Mouse (Mus musculus) testis, postnatal 10 days (tissue): ENCODE results near the gene Rnf34.
A peak's percentile ranks its signal among the peaks of the same experiment; 100 is the strongest.

Experiments used
- DNase-seq: peaks from one replicate; pipeline ENCODE4 v3.0.0; 2021; ENCODE audit warnings: low spot score

Rnf34 gene

DNA sequence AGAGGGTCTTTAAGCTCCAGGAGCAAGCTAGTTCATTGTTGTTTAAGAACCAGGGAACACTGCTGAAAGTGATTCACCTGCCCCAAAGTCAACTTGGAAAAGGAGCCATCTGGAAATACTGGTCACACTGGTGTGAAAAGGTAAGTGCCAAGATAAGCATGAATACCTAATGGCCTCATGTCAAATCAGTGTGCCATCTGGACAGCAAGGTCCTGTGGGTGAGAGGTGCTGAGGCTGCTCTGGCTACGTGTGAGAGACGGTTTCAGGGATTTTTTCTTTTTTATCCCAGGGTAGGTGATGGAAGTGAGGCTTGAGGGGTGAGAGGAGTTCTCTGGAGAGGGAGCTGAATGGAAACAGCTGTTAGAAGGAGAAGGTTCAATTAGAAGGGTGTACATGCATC lies 23.7 kb downstream of the Rnf34 start:
- DNase-seq = peak; percentile 23

DNA sequence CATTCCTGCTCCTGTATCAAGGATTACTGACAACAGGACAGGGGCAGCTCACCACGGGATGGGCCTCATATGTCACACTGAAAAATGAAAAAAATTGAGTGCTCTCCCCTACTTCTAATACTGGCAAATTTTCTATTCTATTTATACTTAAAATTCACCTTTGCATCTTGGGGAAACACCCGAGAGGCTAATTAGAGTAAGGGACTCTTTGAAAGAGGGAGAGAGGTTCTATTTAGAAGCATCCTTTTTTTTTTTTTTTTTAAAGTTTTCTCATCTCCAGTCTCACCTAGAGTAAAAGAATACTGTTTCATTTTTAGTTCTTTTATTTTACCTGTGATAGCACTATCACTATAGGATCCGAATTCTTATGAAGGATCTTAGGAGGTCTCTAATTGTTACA lies 24.5 kb downstream of the Rnf34 start:
- DNase-seq = peak; percentile 12

DNA sequence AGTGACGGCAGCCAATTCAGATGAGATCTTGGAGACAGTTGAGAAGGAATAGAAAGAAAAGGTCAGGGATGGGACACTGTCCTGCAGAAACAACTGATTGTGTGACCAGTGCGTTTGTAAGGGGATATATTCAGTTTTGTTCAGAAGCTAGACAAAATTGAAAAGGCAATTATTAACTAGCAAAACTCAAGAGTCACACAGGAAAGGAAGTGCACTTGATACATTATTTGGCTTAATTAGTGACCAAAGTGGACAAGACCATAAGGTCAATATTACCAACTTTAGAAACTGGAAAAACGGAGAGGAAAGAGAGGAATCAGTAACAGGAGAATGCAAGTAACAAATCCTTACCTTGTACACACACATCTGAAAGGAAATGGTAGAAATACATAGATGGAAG lies 26.8 kb downstream of the Rnf34 start:
- peak; percentile 10 for DNase-seq

DNA sequence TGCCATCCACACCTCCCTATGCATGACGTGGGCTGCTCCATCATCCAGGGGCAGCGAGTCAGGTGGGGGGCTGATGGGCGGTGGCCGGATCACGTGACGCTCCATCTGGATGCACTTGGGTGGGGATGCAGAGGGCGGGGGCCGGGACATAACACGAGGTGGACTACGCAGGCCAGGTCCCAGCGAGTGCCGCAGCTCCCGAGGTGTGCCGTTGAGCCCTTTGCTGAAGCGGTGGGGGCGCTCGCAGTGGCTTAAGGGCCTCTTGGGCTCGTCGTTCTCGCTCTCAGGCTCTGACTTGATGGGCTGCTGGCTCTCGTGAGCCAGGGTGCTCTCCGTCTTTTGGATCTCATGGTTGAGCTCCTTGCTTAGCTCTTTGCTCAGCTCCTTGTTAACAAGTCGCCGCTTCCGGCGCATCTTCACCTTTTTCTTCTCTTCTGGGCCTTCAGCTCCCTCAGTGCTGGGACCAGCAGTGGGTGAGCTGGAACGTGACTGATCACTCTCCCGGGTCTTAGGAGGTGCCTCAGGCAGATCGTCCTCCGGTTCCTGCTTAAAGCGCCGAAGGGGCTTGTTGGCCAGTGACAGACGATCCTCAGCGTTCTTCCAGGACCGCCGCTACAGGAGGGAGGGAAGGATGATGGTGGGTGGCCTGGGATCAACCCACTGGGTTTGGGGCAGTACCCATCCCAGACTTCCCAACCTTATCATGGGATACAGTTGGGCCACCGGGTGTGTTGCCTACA lies 30.6 kb downstream of the Rnf34 start:
- DNase-seq = peak; percentile 43

DNA sequence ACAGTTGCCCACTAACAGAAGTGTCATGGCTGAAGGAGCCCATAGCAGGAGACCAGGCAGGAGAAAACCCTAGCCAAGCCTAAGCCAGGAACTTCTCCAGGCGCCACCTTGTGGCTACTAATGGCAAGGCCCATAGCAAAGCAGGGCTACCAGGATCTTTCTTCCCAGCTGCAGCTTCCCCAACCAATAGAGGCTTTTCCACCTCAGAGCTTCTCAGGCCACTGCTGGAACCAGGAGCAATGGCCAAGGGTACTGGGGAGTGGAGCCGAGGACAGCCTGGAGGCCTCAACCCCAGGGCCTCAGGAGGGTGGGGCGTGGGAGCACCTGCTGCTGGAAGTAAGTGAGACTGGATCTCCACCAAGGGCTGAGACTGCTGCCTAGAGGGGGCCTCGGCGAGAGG lies 31.5 kb downstream of the Rnf34 start:
- DNase-seq = peak; percentile 82

DNA sequence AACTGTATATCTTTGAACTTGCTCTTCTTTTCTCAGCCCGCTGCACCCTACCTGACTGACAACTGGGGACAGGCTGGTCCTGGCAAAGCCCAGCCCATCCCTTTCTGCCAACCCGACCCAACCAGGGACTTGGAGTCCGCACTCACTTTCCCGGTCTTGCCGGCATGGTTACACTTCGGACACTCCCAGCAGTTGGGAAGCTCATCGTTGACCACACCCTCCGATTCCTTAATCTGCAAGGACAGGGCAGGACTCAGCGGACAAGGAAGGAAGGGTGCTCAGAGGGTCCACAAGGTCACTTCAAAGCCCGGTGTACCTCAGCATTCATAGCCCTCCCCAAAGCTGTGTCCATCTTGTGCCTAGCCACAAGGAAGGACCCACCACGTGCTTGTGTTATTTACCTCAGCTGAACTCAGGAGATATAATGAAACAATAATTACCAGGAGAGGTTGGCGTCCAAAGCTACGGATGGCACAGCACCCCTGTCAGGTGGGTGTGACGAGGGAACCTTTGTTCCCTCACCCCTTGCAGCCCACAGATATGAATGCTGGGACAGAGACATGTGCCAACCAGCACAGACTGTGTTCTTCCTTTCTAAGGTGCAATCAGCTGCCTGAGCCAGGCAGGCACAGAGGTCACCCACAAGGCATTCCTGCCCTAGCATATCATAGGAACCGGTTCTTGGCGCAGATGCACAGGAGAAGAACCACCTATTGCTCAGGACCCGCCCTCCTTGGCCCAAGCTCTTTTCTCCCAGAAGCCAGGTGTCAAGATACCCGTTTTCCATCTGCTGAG lies 32.6 kb downstream of the Rnf34 start:
- DNase-seq = peak; percentile 37

DNA sequence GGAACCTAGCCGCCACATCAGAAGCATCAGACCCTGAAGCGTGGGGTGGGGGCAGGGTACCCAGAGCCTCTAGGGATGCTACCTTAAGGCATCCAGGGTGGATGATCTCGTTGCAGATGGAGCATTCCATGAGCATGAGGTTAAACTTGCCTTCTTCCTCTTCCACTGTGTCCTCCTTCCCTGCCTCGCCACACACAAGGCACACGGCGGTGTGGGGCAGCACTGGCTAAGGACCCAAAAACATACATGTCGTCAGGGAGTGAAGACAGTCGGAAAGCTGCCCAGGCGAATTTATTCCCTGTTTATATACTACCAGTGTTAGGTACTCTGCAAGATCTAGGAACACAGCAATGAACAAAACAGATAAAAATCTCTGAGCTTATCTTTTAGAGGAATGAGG lies 33.4 kb downstream of the Rnf34 start:
- DNase-seq = peak; percentile 38

DNA sequence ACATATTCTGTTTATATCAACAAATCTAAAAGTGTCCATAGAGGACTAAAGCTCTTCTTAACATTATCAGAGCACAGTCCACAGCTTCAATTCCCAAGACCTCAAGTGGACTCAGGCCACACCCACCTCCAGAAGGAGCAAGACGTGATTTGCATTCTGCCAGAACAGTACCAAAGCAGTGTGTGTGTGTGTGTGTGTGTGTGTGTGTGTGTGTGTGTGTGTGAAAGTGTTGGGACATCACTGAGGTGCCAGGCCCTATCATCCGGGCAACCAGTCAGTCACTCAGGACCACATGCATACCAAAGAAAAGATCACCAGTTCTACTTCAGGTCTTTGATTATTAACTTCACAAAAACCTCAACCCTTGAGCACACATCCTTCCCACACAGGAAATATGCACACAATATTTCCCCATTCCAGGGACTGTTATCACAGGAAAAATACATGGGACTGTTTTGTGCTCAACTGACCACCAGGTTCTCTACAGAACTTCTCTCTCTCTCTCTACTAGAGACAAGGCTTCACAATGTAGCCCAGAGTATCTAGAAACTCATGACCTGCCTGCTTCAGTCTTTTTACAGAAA lies 33.9 kb downstream of the Rnf34 start:
- DNase-seq = peak; percentile 38

DNA sequence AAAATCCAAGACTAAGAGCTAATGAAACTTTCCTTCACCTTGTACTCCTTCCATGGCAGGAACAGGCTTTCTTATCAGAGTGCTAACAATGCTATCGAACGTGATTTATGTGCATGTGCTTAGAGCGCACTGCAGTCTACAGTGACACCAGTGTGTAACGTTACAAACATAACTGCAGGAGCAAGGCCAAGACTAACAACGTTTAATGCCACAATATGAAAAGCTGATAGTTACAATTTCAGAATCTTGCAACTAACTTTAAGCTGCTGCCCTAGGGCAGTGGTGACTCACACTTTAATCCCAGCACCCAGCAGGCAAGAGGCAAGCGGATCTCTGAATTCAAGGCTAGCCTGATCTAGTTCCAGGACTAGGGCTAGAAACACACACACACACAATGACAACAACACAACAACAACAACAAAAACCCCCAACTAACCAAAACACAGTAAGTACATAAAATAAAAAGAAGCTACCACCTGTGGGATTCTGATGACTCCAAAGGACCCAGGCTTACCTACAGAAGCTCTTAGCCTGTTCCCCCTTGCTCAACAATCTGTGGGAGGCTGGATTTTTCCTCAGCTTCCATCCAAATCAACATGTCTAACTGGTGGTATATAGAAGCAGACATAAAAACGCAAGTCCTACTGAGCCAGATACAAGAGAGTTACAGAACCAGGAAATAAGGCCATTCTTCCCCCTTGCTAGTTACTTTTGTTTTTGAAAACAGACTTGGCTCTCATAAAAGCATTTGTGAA lies 34.9 kb downstream of the Rnf34 start:
- DNase-seq = no peak

DNA sequence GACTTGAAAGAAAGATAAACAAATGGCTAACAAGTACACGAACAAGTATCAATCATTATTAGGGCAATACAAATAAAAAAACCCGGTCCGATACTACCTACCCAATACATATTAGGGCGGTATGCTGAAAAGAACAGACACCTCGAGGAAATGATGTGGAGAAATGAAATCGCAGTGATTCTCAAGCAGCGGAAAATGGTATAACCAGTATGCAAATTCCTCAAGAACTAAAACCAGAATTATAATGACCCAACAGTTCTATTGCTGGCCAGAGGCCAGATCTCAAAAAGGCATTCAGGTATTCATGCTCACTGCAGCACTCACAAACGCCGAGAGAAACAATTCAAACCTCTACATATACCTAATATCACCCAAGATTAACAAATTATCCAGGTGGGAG lies 37.2 kb downstream of the Rnf34 start:
- DNase-seq = no peak

DNA sequence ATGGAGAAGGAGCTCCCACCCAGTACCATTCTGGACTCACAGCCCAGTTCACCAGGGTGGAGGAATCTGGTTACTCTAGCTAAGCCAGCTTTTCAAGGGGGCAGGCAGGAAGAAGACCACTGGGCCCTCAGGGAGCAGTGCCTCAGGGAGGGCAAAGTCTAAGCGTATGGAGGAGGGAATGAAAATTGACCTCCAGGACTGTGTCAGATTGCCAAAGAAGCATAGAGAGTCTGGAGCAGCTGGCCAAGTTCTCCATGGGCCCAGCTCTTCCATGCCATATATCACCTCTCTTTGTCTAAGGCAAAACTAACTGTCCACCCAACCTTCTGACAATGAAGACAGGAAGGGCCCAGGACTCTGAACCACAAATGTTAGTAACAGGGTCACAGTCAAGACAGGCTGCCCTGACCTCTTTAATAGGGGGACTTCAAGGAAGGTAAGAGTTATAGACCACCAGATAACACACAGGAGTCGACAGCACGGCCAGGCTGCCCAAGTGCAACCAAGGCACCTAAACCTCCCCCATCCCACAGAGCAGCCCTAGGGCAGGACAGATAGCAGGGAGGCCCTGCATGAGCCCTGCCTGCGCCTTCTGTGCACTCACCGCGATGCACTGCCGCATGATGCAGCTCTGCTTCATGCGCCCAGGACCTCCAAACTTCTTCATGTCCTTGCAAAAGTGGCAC lies 38.2 kb downstream of the Rnf34 start:
- no peak for DNase-seq

DNA sequence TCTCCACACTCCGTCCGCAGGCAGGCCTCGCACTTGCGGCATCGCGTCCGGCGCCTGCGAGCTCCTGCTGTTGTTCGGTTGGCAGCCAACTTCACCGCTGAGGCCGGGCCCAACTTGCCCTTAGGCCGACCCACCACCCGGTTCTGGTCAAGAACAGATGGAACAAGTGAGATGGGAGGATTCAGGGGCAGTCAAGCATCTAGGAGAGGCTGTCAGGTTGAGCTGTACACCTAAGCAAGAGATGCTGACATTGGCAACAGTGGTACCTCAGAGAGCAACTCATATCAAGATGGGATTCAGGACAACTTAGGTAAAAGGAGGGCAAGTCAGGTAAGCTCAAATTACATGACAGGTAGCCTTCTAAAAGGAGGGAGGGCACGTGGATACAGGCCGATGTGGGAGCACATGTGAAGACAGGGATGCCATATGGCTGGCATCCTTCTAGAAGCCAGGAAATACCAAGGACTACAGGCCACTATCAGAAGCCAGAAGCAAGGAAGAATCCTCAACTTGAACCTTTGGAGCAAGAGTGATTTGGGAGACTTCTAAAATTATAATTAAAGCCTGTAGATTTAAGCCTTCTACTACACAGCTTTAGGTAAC lies 38.9 kb downstream of the Rnf34 start:
- DNase-seq = no peak

DNA sequence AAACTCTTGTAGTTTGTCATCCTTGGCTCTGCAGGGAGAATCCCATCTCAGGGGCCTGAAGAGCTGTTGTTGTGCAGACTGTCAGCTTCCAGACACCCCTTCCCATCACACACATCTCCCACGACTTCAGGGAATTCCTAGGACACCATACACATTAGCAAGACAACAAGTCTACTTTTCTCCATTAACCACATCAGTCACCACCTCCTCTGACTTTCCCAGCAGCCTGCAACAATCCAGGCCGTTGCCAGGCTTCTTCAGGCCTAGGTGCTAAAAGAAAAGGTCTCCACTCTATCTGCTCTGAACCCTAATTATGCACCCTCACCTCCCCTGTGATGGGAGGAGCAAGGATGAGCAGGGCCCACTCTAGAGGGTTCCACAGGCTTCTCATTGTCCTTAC lies 40.5 kb downstream of the Rnf34 start:
- no peak for DNase-seq

DNA sequence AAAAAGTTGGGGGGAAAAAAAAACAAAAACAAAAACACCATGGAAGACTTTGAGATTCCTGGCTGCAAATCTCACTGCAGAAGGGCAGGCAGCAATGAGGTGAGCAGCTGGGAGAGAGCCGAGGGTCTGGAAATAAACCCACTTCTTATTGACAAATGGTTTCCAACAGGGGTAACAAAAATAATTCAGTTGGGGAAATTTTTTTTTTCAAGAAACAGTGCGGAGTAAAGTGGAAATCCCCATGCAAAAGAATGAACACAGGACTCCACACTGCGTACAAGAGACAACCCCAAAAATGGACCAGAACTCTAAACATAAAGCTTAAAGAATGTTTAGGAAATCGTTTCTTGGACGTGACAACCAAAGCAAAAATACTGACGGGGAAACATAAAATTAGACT lies 43.4 kb downstream of the Rnf34 start:
- no peak for DNase-seq

DNA sequence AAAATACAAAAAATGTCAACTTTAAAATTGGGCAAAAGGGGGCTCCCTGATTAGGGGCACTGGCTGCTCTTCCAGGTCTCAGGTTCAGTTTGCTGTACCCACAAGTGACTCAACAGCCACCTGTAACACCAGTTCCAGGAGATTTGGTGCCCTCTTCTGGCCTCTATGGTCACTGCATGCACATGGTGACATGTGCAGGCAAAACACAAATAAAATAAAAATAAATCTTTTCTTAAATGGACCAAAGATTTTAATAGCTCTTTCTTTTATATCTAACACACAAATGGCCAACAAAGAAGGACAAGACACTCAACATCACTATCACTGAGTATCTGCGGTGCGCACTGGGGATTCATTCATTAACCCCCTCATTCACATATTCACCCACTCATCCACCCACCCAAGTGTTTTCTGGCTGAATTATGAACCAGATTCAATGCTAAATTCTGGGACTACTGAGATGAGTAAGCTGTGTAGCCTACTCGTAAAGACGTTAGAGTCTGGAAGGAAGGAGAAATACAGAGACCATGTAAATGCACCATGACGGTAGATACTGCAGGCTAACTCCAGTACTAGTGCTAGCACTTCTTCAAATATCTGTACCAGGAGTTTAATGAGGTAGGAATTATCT lies 44.3 kb downstream of the Rnf34 start:
- DNase-seq = peak; percentile 77

DNA sequence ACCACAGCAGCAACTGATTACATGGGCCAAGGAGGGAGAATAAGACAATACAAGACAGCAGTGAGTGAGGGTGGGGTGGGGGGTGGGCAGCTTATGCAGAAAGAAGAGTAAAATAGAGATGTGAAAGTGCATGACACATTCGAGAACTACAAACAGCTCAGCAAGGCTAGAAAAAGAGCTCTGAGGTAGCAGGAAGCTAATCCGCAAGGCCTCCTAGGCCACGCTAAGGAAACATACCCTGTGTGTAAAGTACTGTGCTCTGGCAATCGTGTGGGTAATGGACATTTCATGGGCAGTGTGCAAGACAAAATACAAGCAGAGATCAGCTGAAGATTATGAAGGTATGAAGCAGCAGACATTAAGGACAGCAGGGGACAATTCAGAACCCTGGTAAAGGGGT lies 45.0 kb downstream of the Rnf34 start:
- no peak for DNase-seq

DNA sequence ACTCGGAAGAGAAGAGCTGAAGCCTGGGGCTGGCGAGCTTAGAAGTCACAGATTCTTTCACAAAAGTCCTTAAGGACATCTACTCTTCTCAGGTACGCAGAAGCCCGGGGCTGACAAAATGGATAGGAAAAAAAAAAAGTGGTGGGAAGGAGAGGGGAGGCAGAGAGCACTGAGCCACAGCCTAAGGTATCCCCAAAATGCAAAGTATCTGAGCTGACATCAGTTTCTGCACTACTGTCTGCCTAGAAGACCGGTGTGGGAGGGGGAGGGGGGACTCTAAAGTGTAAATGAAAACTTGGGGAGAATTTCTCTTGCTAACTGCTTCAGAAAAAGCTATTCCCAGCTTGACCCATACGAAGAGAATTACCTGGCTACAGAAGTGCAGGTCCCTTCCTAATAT lies 48.3 kb downstream of the Rnf34 start:
- DNase-seq = no peak

DNA sequence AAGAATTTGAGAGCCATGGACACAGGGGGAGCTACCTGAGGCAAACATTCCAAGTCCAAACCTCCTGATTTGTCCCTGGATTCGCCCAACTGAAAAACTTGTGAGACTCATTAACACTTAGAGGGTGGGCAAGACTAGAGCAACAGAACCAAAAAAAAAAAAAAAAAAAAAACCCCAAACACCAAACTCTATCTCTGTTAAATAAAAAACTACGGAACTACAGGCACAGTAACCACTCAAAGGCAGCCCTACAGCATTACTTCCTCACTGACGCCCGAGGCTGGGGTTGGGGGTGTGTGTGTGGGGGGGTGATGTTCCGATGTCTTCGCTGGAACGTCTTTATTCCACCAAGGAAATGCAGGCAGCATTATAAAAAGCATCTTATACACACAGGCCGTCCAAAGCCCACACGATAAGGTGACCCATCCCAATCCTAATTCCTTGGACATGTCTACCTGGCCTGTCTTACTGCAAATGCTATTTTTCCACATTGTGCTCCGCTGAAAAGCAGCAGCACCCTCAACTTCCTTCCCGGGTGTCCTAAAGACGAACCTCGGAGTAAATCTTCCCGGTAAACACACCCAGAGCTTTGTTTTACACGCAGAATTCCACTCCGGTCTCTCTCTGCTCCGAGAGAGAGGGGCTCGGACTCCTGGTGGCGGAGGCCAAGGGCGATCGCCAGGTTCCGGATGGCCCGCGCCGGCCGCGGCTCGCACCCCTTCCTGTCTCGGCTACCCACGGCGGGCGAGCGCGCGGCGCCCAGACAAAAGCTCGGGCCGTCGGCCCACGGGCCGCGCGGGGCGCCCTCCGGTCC lies 49.3 kb downstream of the Rnf34 start:
- DNase-seq = no peak

DNA sequence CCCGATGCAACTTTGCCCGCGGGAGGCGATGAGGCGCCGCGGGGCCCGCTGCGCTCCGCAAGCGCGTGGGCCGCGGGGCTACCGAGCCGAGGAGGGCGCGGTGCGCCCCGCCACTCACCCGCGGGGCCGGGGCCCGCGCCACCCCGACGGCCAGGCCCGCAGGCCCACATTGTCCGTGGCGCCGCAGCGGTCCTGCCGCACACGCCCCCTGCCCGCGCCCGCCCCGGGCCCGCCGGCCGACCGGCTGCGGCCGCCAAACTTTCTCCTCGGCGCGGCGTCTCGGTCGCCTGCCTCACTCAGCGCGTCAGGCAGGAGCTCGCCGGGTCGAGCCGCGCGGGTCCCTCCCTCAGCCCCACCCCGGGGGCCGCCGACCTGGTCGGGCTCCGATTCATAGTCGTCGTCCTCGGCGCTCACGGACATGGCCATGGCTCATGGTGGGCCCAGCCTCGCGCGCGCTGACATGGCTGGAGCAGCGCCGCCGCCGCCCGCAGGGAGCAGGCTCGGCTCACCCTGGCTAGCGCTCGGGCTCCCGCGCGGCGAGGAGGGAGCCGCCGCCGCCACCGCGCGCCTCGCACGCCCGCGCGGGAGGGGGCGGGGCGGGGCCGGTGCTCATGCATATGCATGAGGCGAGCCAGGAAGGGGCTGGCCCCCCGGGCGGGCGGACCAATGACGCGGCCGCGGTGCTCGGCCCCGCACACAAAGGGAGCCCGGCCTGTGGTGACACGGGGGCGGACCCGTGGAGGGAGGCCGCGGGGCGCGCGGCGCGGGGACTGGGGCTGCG lies 50.1 kb downstream of the Rnf34 start:
- peak; percentile 94 for DNase-seq
